In the genomic region with DNA sequence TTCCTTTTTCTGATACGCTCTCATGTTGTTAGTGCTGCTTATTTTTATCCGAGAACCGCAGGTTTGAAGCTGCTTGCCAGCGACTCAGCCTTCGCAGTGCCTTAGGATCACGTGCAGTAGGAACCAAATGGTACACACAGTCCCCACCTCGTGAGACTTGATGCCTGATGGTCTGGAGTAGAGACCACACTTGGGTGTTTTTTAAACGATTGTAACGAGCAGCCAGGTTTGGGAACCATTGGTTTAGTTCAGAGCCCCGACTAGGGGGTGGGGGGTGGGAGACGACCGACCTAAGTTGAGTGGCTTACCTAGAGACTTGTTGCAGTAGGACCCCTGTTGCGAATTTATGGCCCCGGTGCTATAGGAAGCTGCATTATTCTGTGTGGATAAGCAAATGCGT, we compare ENCODE assay signal across 20 mouse cellular contexts. TPM values are rescaled to one million over a fixed set of nuclear protein-coding genes. Genes with fewer than 3 reads are reported as not detected.
DNase-seq lines count a peak whose midpoint lies in the region; ATAC-seq lines count a peak whose summit lies in the region.
"Had no signal": no experiment of that assay in that cellular context is flagged by ENCODE, and none has a peak within 500 bp of the region (broad histone marks: within the 10 kb centered on the region; RNA-seq: fewer than 3 reads in every experiment).

No protein-coding gene starts in this region.

- no peaks in the 10 kb centered on the region for H3K36me3 ChIP-seq in forebrain, embryonic 16.5 days (ENCODE audit: control insufficient read depth, insufficient read depth)
- no peaks in the 10 kb centered on the region for H3K36me3 ChIP-seq in forebrain, embryonic 10.5 days (replicated peaks)
- no peaks in the 10 kb centered on the region for H3K36me3 ChIP-seq in kidney, embryonic 15.5 days
- H3K36me3 ChIP-seq in limb, embryonic 11.5 days (ENCODE audit: control insufficient read depth, insufficient read depth, low read length): no peaks in the 10 kb centered on the region
- H3K36me3 ChIP-seq: heart, embryonic 13.5 days; hindbrain, embryonic 13.5 days; liver, embryonic 12.5 days; midbrain, embryonic 15.5 days had no signal

- no peak overlapping the region for H3K4me3 ChIP-seq in forebrain, embryonic 16.5 days (replicated peaks; ENCODE audit: low read length)
- no peak overlapping the region for H3K4me3 ChIP-seq in forebrain, embryonic 10.5 days
- no peak overlapping the region; the same call in 1 of the 2 replicates for H3K4me3 ChIP-seq in kidney, embryonic 15.5 days (replicated peaks)
- no peak overlapping the region for H3K4me3 ChIP-seq in limb, embryonic 11.5 days (ENCODE audit: low read depth, low read length)
- H3K4me3 ChIP-seq: heart, embryonic 13.5 days; hindbrain, embryonic 13.5 days; liver, embryonic 12.5 days; midbrain, embryonic 15.5 days had no signal

- peak; percentile 23; the same call in 1 of the 2 replicates for ATAC-seq in forebrain, embryonic 16.5 days
- ATAC-seq in kidney, embryonic 15.5 days (replicated peaks; ENCODE audit: low FRiP score): peak; percentile 29; the same call in 1 of the 2 replicates
- ATAC-seq in limb, embryonic 11.5 days (ENCODE audit: insufficient number of reproducible peaks, low FRiP score, low TSS enrichment, low read depth): peak; percentile 61
- no peak for ATAC-seq in erythroblast, adult 5-6 weeks (replicated peaks; ENCODE audit: low FRiP score, poor library complexity, severe bottlenecking)
- ATAC-seq: liver, embryonic 12.5 days; midbrain, embryonic 15.5 days; Patski had no signal

- H3K4me2 ChIP-seq in forebrain, embryonic 16.5 days (ENCODE audit: low read length): no peak overlapping the region
- peak overlapping the region; percentile 37 for H3K4me2 ChIP-seq in kidney, embryonic 15.5 days
- H3K4me2 ChIP-seq in limb, embryonic 11.5 days (ENCODE audit: low read depth, severe bottlenecking): peak overlapping the region; percentile 27; the same call in 1 of the 2 replicates
- H3K4me2 ChIP-seq: heart, embryonic 13.5 days; hindbrain, embryonic 13.5 days; liver, embryonic 12.5 days; midbrain, embryonic 15.5 days had no signal

- no peak overlapping the region for H3K27ac ChIP-seq in forebrain, embryonic 16.5 days (ENCODE audit: low read length)
- no peak overlapping the region for H3K27ac ChIP-seq in forebrain, embryonic 10.5 days
- no peak overlapping the region for H3K27ac ChIP-seq in kidney, embryonic 15.5 days
- peak overlapping the region; percentile 64 for H3K27ac ChIP-seq in limb, embryonic 11.5 days (replicated peaks; ENCODE audit: low read depth, low read length)
- H3K27ac ChIP-seq: heart, embryonic 13.5 days; hindbrain, embryonic 13.5 days; liver, embryonic 12.5 days; midbrain, embryonic 15.5 days had no signal

- no peaks in the 10 kb centered on the region; the same call in 1 of the 2 replicates for H3K27me3 ChIP-seq in forebrain, embryonic 16.5 days (replicated peaks; ENCODE audit: control insufficient read depth, insufficient read depth, low read length)
- H3K27me3 ChIP-seq in forebrain, embryonic 10.5 days (ENCODE audit: poor library complexity, severe bottlenecking): no peaks in the 10 kb centered on the region
- H3K27me3 ChIP-seq in kidney, embryonic 15.5 days: no peaks in the 10 kb centered on the region
- no peaks in the 10 kb centered on the region for H3K27me3 ChIP-seq in limb, embryonic 11.5 days (ENCODE audit: control insufficient read depth, insufficient read depth, low read length)
- H3K27me3 ChIP-seq: hindbrain, embryonic 13.5 days; liver, embryonic 12.5 days; midbrain, embryonic 15.5 days; Patski had no signal

- no peak for DNase-seq in forebrain, embryonic 10.5 days (ENCODE audit: extremely low spot score, low spot score)
- DNase-seq in kidney, postnatal 10 days: no peak
- DNase-seq in R1 (ENCODE audit: low read depth, low spot score): peak; percentile 36
- DNase-seq in limb, embryonic 11.5 days (ENCODE audit: low spot score): peak; percentile 49
- no peak for DNase-seq in adrenal gland, postnatal 36 days
- DNase-seq: B cell, adult 2 months; cerebellum, adult 2 months; gastrocnemius, postnatal 36 days; kidney, postnatal 14 days; layer of hippocampus, adult 9-11 months; retina, postnatal 1 day; thymus, adult 18-20 months had no signal

- H3K4me1 ChIP-seq in forebrain, embryonic 16.5 days (replicated peaks; ENCODE audit: control insufficient read depth, insufficient read depth, low read length): no peaks in the 10 kb centered on the region; the same call in 1 of the 2 replicates
- peaks cover 6% of the 10 kb centered on the region for H3K4me1 ChIP-seq in forebrain, embryonic 10.5 days
- H3K4me1 ChIP-seq in kidney, embryonic 15.5 days: peaks cover 17% of the 10 kb centered on the region
- H3K4me1 ChIP-seq in limb, embryonic 11.5 days (ENCODE audit: control insufficient read depth, insufficient read depth, low read length): peaks cover 10% of the 10 kb centered on the region
- H3K4me1 ChIP-seq: hindbrain, embryonic 13.5 days; midbrain, embryonic 15.5 days had no signal

- no peak overlapping the region for H3K9ac ChIP-seq in forebrain, embryonic 16.5 days (replicated peaks; ENCODE audit: low read depth, low read length)
- H3K9ac ChIP-seq in kidney, embryonic 15.5 days: no peak overlapping the region
- no peak overlapping the region for H3K9ac ChIP-seq in limb, embryonic 11.5 days (ENCODE audit: low read length)
- H3K9ac ChIP-seq: heart, embryonic 13.5 days; hindbrain, embryonic 13.5 days; liver, embryonic 12.5 days; midbrain, embryonic 15.5 days had no signal

- WGBS in forebrain, embryonic 16.5 days: 48% methylated on average over 15 of the region's 15 CpGs
- WGBS in forebrain, embryonic 10.5 days: 73% methylated on average over 15 of the region's 15 CpGs
- 29% methylated on average over 15 of the region's 15 CpGs for WGBS in kidney, embryonic 15.5 days
- 29% methylated on average over 15 of the region's 15 CpGs for WGBS in limb, embryonic 11.5 days

- no peaks in the 10 kb centered on the region for H3K9me3 ChIP-seq in forebrain, embryonic 16.5 days (ENCODE audit: control insufficient read depth, low read length)
- H3K9me3 ChIP-seq in forebrain, embryonic 10.5 days: no peaks in the 10 kb centered on the region
- no peaks in the 10 kb centered on the region for H3K9me3 ChIP-seq in kidney, embryonic 15.5 days (replicated peaks)
- no peaks in the 10 kb centered on the region for H3K9me3 ChIP-seq in limb, embryonic 11.5 days (ENCODE audit: control insufficient read depth, low read length)
- H3K9me3 ChIP-seq: heart, embryonic 13.5 days; hindbrain, embryonic 13.5 days; liver, embryonic 12.5 days; midbrain, embryonic 15.5 days had no signal

RNA-seq across cellular contexts. Expression of gene Depdc1b, which starts 43.1 kb away (rescaled TPM):
- 5.4 and 5.8 TPM in 2 replicates for polyA plus RNA-seq in forebrain, embryonic 16.5 days (2015; fragmentation: Nextera tagmentation; extraction: Ambion mirVana)
- 21.4 and 22.9 TPM in 2 replicates for polyA plus RNA-seq in forebrain, embryonic 10.5 days (2016; fragmentation: Nextera tagmentation; extraction: Ambion mirVana)
- polyA plus RNA-seq in kidney, embryonic 15.5 days (2015; fragmentation: Nextera tagmentation; extraction: Ambion mirVana): 10.7 and 13.7 TPM in 2 replicates
- 18.0 and 18.9 TPM in 2 replicates for polyA plus RNA-seq in limb, embryonic 11.5 days (2014; fragmentation: Nextera tagmentation; extraction: Ambion mirVana)
- 36.1 and 38.2 TPM in 2 replicates for total RNA-seq in erythroblast, adult 5-6 weeks (2015; ENCODE audit: low replicate concordance)
- 48.5 and 59.8 TPM in 2 replicates for total RNA-seq in erythroblast, adult 5-6 weeks (2017; ENCODE audit: low replicate concordance)
- 1 to 10 TPM in 1 of 2 experiments, under 1 TPM in 1; 0.89 to 1.4 TPM for total RNA-seq in adrenal gland, postnatal 36 days (2021)

RNA-seq across cellular contexts. Expression of gene Elovl7, which starts 58.8 kb away (rescaled TPM):
- polyA plus RNA-seq in forebrain, embryonic 16.5 days (2015; fragmentation: Nextera tagmentation; extraction: Ambion mirVana): 1.8 and 2.4 TPM in 2 replicates
- polyA plus RNA-seq in forebrain, embryonic 10.5 days (2016; fragmentation: Nextera tagmentation; extraction: Ambion mirVana): 0.81 and 0.89 TPM in 2 replicates
- 14.6 and 17.8 TPM in 2 replicates for polyA plus RNA-seq in kidney, embryonic 15.5 days (2015; fragmentation: Nextera tagmentation; extraction: Ambion mirVana)
- polyA plus RNA-seq in limb, embryonic 11.5 days (2014; fragmentation: Nextera tagmentation; extraction: Ambion mirVana): 0.91 and 1.5 TPM in 2 replicates
- 1.0 and 4.0 TPM in 2 replicates for total RNA-seq in erythroblast, adult 5-6 weeks (2015; ENCODE audit: low replicate concordance)
- total RNA-seq in erythroblast, adult 5-6 weeks (2017; ENCODE audit: low replicate concordance): not detected in 2 replicates
- 1 to 10 TPM; 2.7 to 4.7 TPM for total RNA-seq in adrenal gland, postnatal 36 days (2021)

Comparison
In these comparisons a context has a peak if more than half of its experiments do, and no peak if none do; other contexts are left out.
1. DNase-seq: peak in R1 (single experiment) and limb, embryonic 11.5 days (single experiment); none in forebrain, embryonic 10.5 days (single experiment), kidney, postnatal 10 days (single experiment) and adrenal gland, postnatal 36 days (0 of 2).